Mouse (Mus musculus): ENCODE results near the gene Cpsf7. TPM values are rescaled to one million over a fixed set of nuclear protein-coding genes. Genes with fewer than 3 reads are reported as not detected.

The Cpsf7 gene
- total RNA-seq (2023), result 147 TPM

GRCm38 (mm10) chr19:10525106-10525901 lies at the start of gene Cpsf7:
Cpsf7 (plus strand) TSS chr19:10525266.

GRCm38 (mm10) chr19:10482703-10483102 lies 42.4 kb upstream of the Cpsf7 start, which contains the start of gene Ppp1r32:
Ppp1r32 (minus strand) TSS chr19:10482928.

GRCm38 (mm10) chr19:10525910-10526309 lies 844 bp downstream of the Cpsf7 start, which contains the start of gene Sdhaf2:
Sdhaf2 (minus strand) TSS chr19:10526142.

GRCm38 (mm10) chr19:10555624-10556510 lies 30.8 kb downstream of the Cpsf7 start, which contains the start of gene Tmem216:
Tmem216 (minus strand) TSS chr19:10556238.

GRCm38 (mm10) chr19:10576690-10577561 lies 51.9 kb downstream of the Cpsf7 start, which contains the start of the genes Cyb561a3 and Tmem138:
Cyb561a3 (plus strand) TSS chr19:10577172.
Tmem138 (minus strand) TSS chr19:10577362.

Other genes with a start within 250 kb of the Cpsf7 start
- not detected for gene Dagla, start 220.4 kb upstream of the Cpsf7 start, total RNA-seq (2023)
- gene Syt7, start 136.2 kb upstream of the Cpsf7 start, total RNA-seq (2023), result not detected
- gene Lrrc10b, start 67.8 kb upstream of the Cpsf7 start, total RNA-seq (2023), result not detected
- gene Ppp1r32, start 42.3 kb upstream of the Cpsf7 start, total RNA-seq (2023), result 3.5 TPM
- 42.6 TPM for gene Sdhaf2, start 876 bp downstream of the Cpsf7 start, total RNA-seq (2023)
- gene Tmem216, start 31.0 kb downstream of the Cpsf7 start, total RNA-seq (2023), result 4.4 TPM
- 28.4 TPM for gene Cyb561a3, start 51.9 kb downstream of the Cpsf7 start, total RNA-seq (2023)
- 5.7 TPM for gene Tmem138, start 52.1 kb downstream of the Cpsf7 start, total RNA-seq (2023)
- gene Ddb1, start 80.1 kb downstream of the Cpsf7 start, total RNA-seq (2023), result 229 TPM
- 6.8 TPM for gene Tkfc, start 80.4 kb downstream of the Cpsf7 start, total RNA-seq (2023)
- gene Vwce, start 108.9 kb downstream of the Cpsf7 start, total RNA-seq (2023), result 7.2 TPM
- gene Pga5, start 152.8 kb downstream of the Cpsf7 start, total RNA-seq (2023), result not detected
- 19.2 TPM for gene Vps37c, start 163.5 kb downstream of the Cpsf7 start, total RNA-seq (2023)
- 323 TPM for gene Cd5, start 213.7 kb downstream of the Cpsf7 start, total RNA-seq (2023)

Measured in CD4-positive naive resting alpha-beta T cell, adult 76 days (primary cell).